Mouse (Mus musculus) embryo, embryonic 11 days (tissue): ENCODE data around the gene Aoc3.
"Not testable (repeated sequence)": the region's sequence is repeated elsewhere in the genome, so short reads cannot be mapped to it uniquely, and the experiment has no call there.

ENCODE experiments used
- DNase-seq: peaks from one replicate; pipeline ENCODE4 v3.0.0-alpha.2; 2015

Aoc3 gene

GRCm38 (mm10) chr11:101330371-101330924 is at the start of gene Aoc3:
Gene Aoc3, plus strand, starts transcription at chr11:101330605.
- DNase-seq = no peak

GRCm38 (mm10) chr11:101280837-101281236 is 49.6 kb upstream of the Aoc3 start:
- DNase-seq = no peak

- DNase-seq = no peak
Observed at GRCm38 (mm10) chr11:101282896-101283295, 47.5 kb upstream of the Aoc3 start.

- DNase-seq = no peak
Observed at GRCm38 (mm10) chr11:101283805-101284204, 46.6 kb upstream of the Aoc3 start.

- DNase-seq = no peak
Observed at GRCm38 (mm10) chr11:101287306-101287705, 43.1 kb upstream of the Aoc3 start.

- no peak for DNase-seq
Observed at GRCm38 (mm10) chr11:101291231-101291630, 39.2 kb upstream of the Aoc3 start.

- no peak for DNase-seq
Observed at GRCm38 (mm10) chr11:101295191-101295590, 35.2 kb upstream of the Aoc3 start.

GRCm38 (mm10) chr11:101300881-101301280 is 29.5 kb upstream of the Aoc3 start:
- DNase-seq = no peak

GRCm38 (mm10) chr11:101301299-101302003 is 29.0 kb upstream of the Aoc3 start:
- no peak for DNase-seq

- DNase-seq = peak; percentile 98
Observed at GRCm38 (mm10) chr11:101302004-101302798, 28.2 kb upstream of the Aoc3 start, which contains the start of gene Becn1. Gene Becn1, minus strand, starts transcription at chr11:101302286.

- DNase-seq = no peak
Observed at GRCm38 (mm10) chr11:101307744-101308143, 22.7 kb upstream of the Aoc3 start.

GRCm38 (mm10) chr11:101311083-101311482 is 19.3 kb upstream of the Aoc3 start:
- DNase-seq = no peak

GRCm38 (mm10) chr11:101312150-101312549 is 18.3 kb upstream of the Aoc3 start:
- no peak for DNase-seq

- DNase-seq = no peak
Observed at GRCm38 (mm10) chr11:101314567-101314966, 15.8 kb upstream of the Aoc3 start.

- DNase-seq = no peak
Observed at GRCm38 (mm10) chr11:101315082-101315650, 15.2 kb upstream of the Aoc3 start.

- DNase-seq = peak; percentile 96
Observed at GRCm38 (mm10) chr11:101315665-101316500, 14.5 kb upstream of the Aoc3 start, which contains the start of gene Psme3. Gene Psme3, plus strand, starts transcription at chr11:101316213.

- DNase-seq = peak; percentile 47
Observed at GRCm38 (mm10) chr11:101316501-101316917, 13.9 kb upstream of the Aoc3 start.

- peak; percentile 73 for DNase-seq
Observed at GRCm38 (mm10) chr11:101323609-101324008, 6.8 kb upstream of the Aoc3 start.

GRCm38 (mm10) chr11:101324763-101325162 is 5.6 kb upstream of the Aoc3 start, which contains the start of gene Aoc2:
Gene Aoc2, plus strand, starts transcription at chr11:101325063.
- DNase-seq = no peak

- not testable (repeated sequence) for DNase-seq
Observed at GRCm38 (mm10) chr11:101325201-101325600, 5.2 kb upstream of the Aoc3 start.

GRCm38 (mm10) chr11:101326147-101326546 is 4.3 kb upstream of the Aoc3 start:
- DNase-seq = no peak

GRCm38 (mm10) chr11:101327311-101327710 is 3.1 kb upstream of the Aoc3 start:
- DNase-seq = no peak
